Mouse (Mus musculus): ENCODE measurements around the gene Arhgef3.

DNA sequence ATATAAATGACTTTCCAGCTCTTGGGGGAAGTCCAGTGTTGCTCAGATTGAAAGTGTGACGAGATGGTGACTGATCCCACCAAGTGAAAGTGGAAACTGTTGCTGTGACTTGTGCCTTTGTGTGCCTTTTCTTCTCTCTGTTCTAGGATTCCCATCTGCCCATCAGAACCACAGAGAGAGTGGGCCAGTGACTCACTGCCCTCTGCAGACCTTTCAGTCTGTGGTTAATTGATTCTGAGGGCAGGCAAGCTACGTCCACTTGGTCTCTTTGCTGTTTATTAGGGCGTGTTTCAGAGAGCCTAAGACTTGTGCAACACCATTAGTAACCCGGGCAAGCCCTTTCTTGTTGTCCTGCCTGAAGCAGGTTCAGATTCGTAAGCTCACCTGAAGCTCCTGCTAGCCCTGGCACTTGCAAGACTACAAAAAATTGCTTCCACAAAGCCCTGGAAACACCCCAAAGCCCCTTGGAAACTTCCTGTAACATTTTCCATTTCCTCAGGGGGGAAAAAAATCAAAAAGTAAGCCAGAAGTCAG lies 261.5 kb downstream of the Arhgef3 start:
- TF ChIP-seq CTCF (IDR thresholded peaks at IDR 0.05; ENCODE audit: low read depth) (no peak), EP300 (IDR thresholded peaks at IDR 0.05; ENCODE audit: low read depth) (no peak)
